Mouse (Mus musculus): ENCODE results near the gene Upk3b. TPM values are rescaled to one million over a fixed set of nuclear protein-coding genes. Genes with fewer than 3 reads are reported as not detected.

Gene Upk3b
- total and polyA plus RNA-seq, 2 experiments from 2014 or later: not detected

GRCm38 (mm10) chr5:135996162-135996561 lies 42.1 kb upstream of the Upk3b start:
- Histone ChIP-seq H3K27ac (ENCODE audit: low read depth, low read length) (no peak overlapping the region), H3K9ac (replicated peaks; ENCODE audit: low read length, poor library complexity, severe bottlenecking) (no peak overlapping the region), H3K4me3 (ENCODE audit: low read depth, low read length) (no peak overlapping the region), H3K36me3 (ENCODE audit: insufficient read depth, low read length) (no peaks in the 10 kb centered on the region), H3K27me3 (ENCODE audit: insufficient read depth, low read length) (no peaks in the 10 kb centered on the region), H3K4me1 (ENCODE audit: insufficient read depth, low read length) (peaks cover 11% of the 10 kb centered on the region; the same call in 1 of the 2 replicates), H3K4me2 (ENCODE audit: low read depth, low read length, poor library complexity, severe bottlenecking) (no peak overlapping the region), H3K9me3 (ENCODE audit: low read length) (no peaks in the 10 kb centered on the region)
- WGBS: 93% methylated on average over 8 of the region's 8 CpGs
- TF ChIP-seq CTCF (IDR thresholded peaks at IDR 0.05): no peak
- ATAC-seq (ENCODE audit: low FRiP score): no peak
- DNase-seq (ENCODE audit: low spot score): no peak

GRCm38 (mm10) chr5:136001222-136001621 lies 37.1 kb upstream of the Upk3b start:
- Histone ChIP-seq H3K27ac (ENCODE audit: low read depth, low read length) (no peak overlapping the region), H3K36me3 (ENCODE audit: insufficient read depth, low read length) (peaks cover 4% of the 10 kb centered on the region; the same call in 1 of the 2 replicates), H3K4me3 (ENCODE audit: low read depth, low read length) (no peak overlapping the region), H3K4me1 (ENCODE audit: insufficient read depth, low read length) (0 out of 2 replicates have a peak, but pooled peaks cover 2% of the 10 kb centered on the region), H3K9me3 (ENCODE audit: low read length) (no peaks in the 10 kb centered on the region), H3K4me2 (ENCODE audit: low read depth, low read length, poor library complexity, severe bottlenecking) (no peak overlapping the region), H3K27me3 (ENCODE audit: insufficient read depth, low read length) (no peaks in the 10 kb centered on the region), H3K9ac (replicated peaks; ENCODE audit: low read length, poor library complexity, severe bottlenecking) (no peak overlapping the region)
- 91% methylated on average over 6 of the region's 6 CpGs for WGBS
- no peak for DNase-seq (ENCODE audit: low spot score)
- TF ChIP-seq CTCF (IDR thresholded peaks at IDR 0.05): no peak
- ATAC-seq (ENCODE audit: low FRiP score): no peak

- Histone ChIP-seq H3K27me3 (ENCODE audit: insufficient read depth, low read length) (no peaks in the 10 kb centered on the region), H3K27ac (ENCODE audit: low read depth, low read length) (no peak overlapping the region), H3K9ac (replicated peaks; ENCODE audit: low read length, poor library complexity, severe bottlenecking) (no peak overlapping the region), H3K36me3 (ENCODE audit: insufficient read depth, low read length) (peaks cover 4% of the 10 kb centered on the region; the same call in 1 of the 2 replicates), H3K9me3 (ENCODE audit: low read length) (no peaks in the 10 kb centered on the region), H3K4me3 (ENCODE audit: low read depth, low read length) (no peak overlapping the region), H3K4me2 (ENCODE audit: low read depth, low read length, poor library complexity, severe bottlenecking) (no peak overlapping the region), H3K4me1 (ENCODE audit: insufficient read depth, low read length) (no peaks in the 10 kb centered on the region)
- DNase-seq (ENCODE audit: low spot score) (no peak), ATAC-seq (ENCODE audit: low FRiP score) (no peak)
- 73% methylated on average over 2 of the region's 2 CpGs for WGBS
- TF ChIP-seq CTCF (IDR thresholded peaks at IDR 0.05): no peak
Measured at GRCm38 (mm10) chr5:136002325-136002724, 36.0 kb upstream of the Upk3b start.

GRCm38 (mm10) chr5:136002751-136003151 lies 35.5 kb upstream of the Upk3b start:
- TF ChIP-seq CTCF (IDR thresholded peaks at IDR 0.05): no peak
- Histone ChIP-seq H3K9ac (replicated peaks; ENCODE audit: low read length, poor library complexity, severe bottlenecking) (no peak overlapping the region), H3K36me3 (ENCODE audit: insufficient read depth, low read length) (peaks cover 4% of the 10 kb centered on the region; the same call in 1 of the 2 replicates), H3K4me3 (ENCODE audit: low read depth, low read length) (no peak overlapping the region), H3K9me3 (ENCODE audit: low read length) (no peaks in the 10 kb centered on the region), H3K4me1 (ENCODE audit: insufficient read depth, low read length) (no peaks in the 10 kb centered on the region), H3K4me2 (ENCODE audit: low read depth, low read length, poor library complexity, severe bottlenecking) (no peak overlapping the region), H3K27me3 (ENCODE audit: insufficient read depth, low read length) (no peaks in the 10 kb centered on the region), H3K27ac (ENCODE audit: low read depth, low read length) (no peak overlapping the region)
- no peak for DNase-seq (ENCODE audit: low spot score)
- 29% methylated on average over 3 of the region's 3 CpGs for whole genome bisulfite sequencing
- ATAC-seq (ENCODE audit: low FRiP score): no peak

- Histone ChIP-seq H3K4me1 (ENCODE audit: insufficient read depth, low read length) (no peaks in the 10 kb centered on the region), H3K9ac (replicated peaks; ENCODE audit: low read length, poor library complexity, severe bottlenecking) (no peak overlapping the region), H3K9me3 (ENCODE audit: low read length) (no peaks in the 10 kb centered on the region), H3K36me3 (ENCODE audit: insufficient read depth, low read length) (peaks cover 4% of the 10 kb centered on the region; the same call in 1 of the 2 replicates), H3K27ac (ENCODE audit: low read depth, low read length) (no peak overlapping the region), H3K4me2 (ENCODE audit: low read depth, low read length, poor library complexity, severe bottlenecking) (no peak overlapping the region), H3K4me3 (ENCODE audit: low read depth, low read length) (no peak overlapping the region), H3K27me3 (ENCODE audit: insufficient read depth, low read length) (no peaks in the 10 kb centered on the region)
- TF ChIP-seq CTCF (IDR thresholded peaks at IDR 0.05): no peak
- DNase-seq (ENCODE audit: low spot score) (no peak), ATAC-seq (ENCODE audit: low FRiP score) (no peak)
- 84% methylated on average over 4 of the region's 4 CpGs for WGBS
Measured at GRCm38 (mm10) chr5:136004537-136004936, 33.8 kb upstream of the Upk3b start.

GRCm38 (mm10) chr5:136007745-136008144 lies 30.6 kb upstream of the Upk3b start:
- Histone ChIP-seq H3K9ac (replicated peaks; ENCODE audit: low read length, poor library complexity, severe bottlenecking) (no peak overlapping the region), H3K27me3 (ENCODE audit: insufficient read depth, low read length) (no peaks in the 10 kb centered on the region), H3K4me1 (ENCODE audit: insufficient read depth, low read length) (no peaks in the 10 kb centered on the region), H3K27ac (ENCODE audit: low read depth, low read length) (no peak overlapping the region), H3K9me3 (ENCODE audit: low read length) (no peaks in the 10 kb centered on the region), H3K4me3 (ENCODE audit: low read depth, low read length) (no peak overlapping the region), H3K4me2 (ENCODE audit: low read depth, low read length, poor library complexity, severe bottlenecking) (no peak overlapping the region), H3K36me3 (ENCODE audit: insufficient read depth, low read length) (peaks cover 25% of the 10 kb centered on the region)
- DNase-seq (ENCODE audit: low spot score) (no peak), ATAC-seq (ENCODE audit: low FRiP score) (no peak)
- TF ChIP-seq CTCF (IDR thresholded peaks at IDR 0.05): no peak
- WGBS: 82% methylated on average over 7 of the region's 7 CpGs

Measured in midbrain, postnatal 0 days (tissue).